Mouse (Mus musculus) forebrain, embryonic 11.5 days (tissue): ENCODE results near the gene S100a8. TPM values are rescaled to one million over a fixed set of nuclear protein-coding genes. Genes with fewer than 3 reads are reported as not detected.

Experiments used
- ATAC-seq: fragments of 200-750 bp; cut with Nextera tagmentation; replicated peaks from 2 replicates; pipeline ENCODE4 v1.8.0; 2017; ENCODE audit warnings: moderate TSS enrichment; ENCODE audit not compliant: low FRiP score
- DNase-seq: peaks from one replicate; pipeline ENCODE4 v3.0.0-alpha.2; 2017; ENCODE audit warnings: low spot score
- H3K27ac ChIP-seq: fragments of 300-500 bp; sonication (generic); 2 replicates; pipeline ENCODE4 v1.5.1; 2014; ENCODE audit warnings: low read depth, low read length
- H3K27me3 ChIP-seq: fragments of 300-500 bp; sonication (generic); 2 replicates; pipeline ENCODE4 v1.6.1; 2014; ENCODE audit warnings: mild to moderate bottlenecking, low read length, mixed read lengths; ENCODE audit not compliant: control insufficient read depth, insufficient read depth
- H3K36me3 ChIP-seq: fragments of 300-500 bp; sonication (generic); 2 replicates; pipeline ENCODE4 v1.6.1; 2014; ENCODE audit warnings: mild to moderate bottlenecking, low read length, moderate library complexity, mixed read lengths; ENCODE audit not compliant: control insufficient read depth, insufficient read depth
- H3K4me1 ChIP-seq: fragments of 300-500 bp; sonication (generic); replicated peaks from 2 replicates; pipeline ENCODE4 v1.6.1; 2014; ENCODE audit warnings: low read length, mixed read lengths; ENCODE audit not compliant: control insufficient read depth, insufficient read depth
- H3K4me2 ChIP-seq: fragments of 300-500 bp; sonication (generic); 2 replicates; pipeline ENCODE4 v1.6.1; 2014; ENCODE audit warnings: low read depth, mild to moderate bottlenecking, low read length, moderate library complexity, mixed read lengths; ENCODE audit not compliant: severe bottlenecking
- H3K4me3 ChIP-seq: fragments of 300-500 bp; sonication (generic); 2 replicates; pipeline ENCODE4 v1.5.1; 2014; ENCODE audit warnings: low read depth, low read length
- H3K9ac ChIP-seq: fragments of 300-500 bp; sonication (generic); 2 replicates; pipeline ENCODE4 v1.6.1; 2014; ENCODE audit warnings: low read length
- H3K9me3 ChIP-seq: fragments of 300-500 bp; sonication (generic); 2 replicates; pipeline ENCODE4 v1.6.1; 2016; ENCODE audit warnings: low read length, mixed read lengths; ENCODE audit not compliant: control insufficient read depth
- WGBS: fragments of 180-500 bp; shearing (Covaris S2); extraction: QIAGEN DNeasy Blood & Tissue Kit; methylation state at CpG from one replicate; pipeline ENCODE4 v1.1.7; 2014; 5-methylcytosine and 5-hydroxymethylcytosine counted together
- polyA plus RNA-seq: library from polyadenylated mRNA; unstranded; fragments of >200 nt; fragmentation: Nextera tagmentation; extraction: Ambion mirVana; gene quantifications from 2 replicates; pipeline ENCODE4 v1.2.1, GENCODE M21; 2014

Gene S100a8
- polyA plus RNA-seq, 1 experiment from 2014 or later = 6.9 TPM

DNA sequence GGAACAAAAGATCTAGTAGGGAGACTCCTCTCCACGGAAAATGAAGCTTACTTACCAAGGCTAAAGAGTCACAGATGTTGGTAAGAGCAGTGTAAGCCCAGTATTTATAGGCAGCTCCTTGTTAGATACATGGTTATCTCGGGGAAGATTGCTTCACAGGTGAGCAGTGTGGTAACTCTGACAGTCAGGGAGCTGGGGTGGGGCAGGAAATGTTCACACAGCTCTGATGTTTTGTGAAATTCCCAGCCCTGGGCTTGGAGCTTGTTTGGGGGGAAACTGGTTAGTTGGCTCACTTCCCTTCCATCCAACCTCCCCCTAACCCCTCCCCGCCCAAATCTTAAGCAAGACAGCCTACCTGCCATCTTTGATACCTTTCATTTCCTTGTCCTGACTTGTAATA lies 26.8 kb downstream of the S100a8 start, which contains the start of gene S100a9:
S100a9 (minus strand) TSS at position 109 of the 400 bp plus-strand sequence.
- H3K4me3 ChIP-seq = no peak within 1 kb of the TSS
- H3K4me1 ChIP-seq = no peaks in the 10 kb centered on the region
- H3K4me2 ChIP-seq = no peak within 1 kb of the TSS
- ATAC-seq = no peak
- no peaks in the 10 kb centered on the region for H3K27me3 ChIP-seq
- no peaks in the 10 kb centered on the region for H3K36me3 ChIP-seq
- no peaks in the 10 kb centered on the region for H3K9me3 ChIP-seq
- DNase-seq = no peak
- no peak within 1 kb of the TSS for H3K9ac ChIP-seq
- H3K27ac ChIP-seq = no peak within 1 kb of the TSS
- 78% methylated on average over 3 of the region's 3 CpGs for WGBS

DNA sequence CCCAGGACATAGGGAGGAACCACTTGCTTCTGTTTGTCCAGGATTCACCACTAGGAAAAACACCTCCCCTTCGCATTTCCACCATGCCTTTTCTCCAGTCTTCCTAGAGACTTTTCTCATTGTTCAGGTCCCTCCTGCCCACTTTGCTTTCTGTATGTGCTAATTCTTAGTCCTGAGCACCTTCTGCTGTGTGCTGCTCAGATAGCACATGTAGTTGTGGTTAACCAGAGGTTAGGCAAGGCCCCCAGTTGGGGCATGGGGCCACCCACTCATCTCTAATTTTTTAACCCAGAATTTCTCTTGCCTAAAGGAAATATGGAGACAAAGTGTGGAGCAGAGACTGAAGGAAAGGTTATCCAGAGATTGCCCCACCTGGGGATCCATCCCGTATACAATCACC lies 33.5 kb downstream of the S100a8 start:
- Histone ChIP-seq H3K4me1 (no peaks in the 10 kb centered on the region), H3K4me2 (no peak overlapping the region), H3K9me3 (no peaks in the 10 kb centered on the region), H3K27me3 (no peaks in the 10 kb centered on the region), H3K27ac (no peak overlapping the region), H3K4me3 (no peak overlapping the region), H3K9ac (no peak overlapping the region), H3K36me3 (no peaks in the 10 kb centered on the region)
- DNase-seq (no peak), ATAC-seq (no peak)
- WGBS = 89% methylated on average over 2 of the region's 2 CpGs

DNA sequence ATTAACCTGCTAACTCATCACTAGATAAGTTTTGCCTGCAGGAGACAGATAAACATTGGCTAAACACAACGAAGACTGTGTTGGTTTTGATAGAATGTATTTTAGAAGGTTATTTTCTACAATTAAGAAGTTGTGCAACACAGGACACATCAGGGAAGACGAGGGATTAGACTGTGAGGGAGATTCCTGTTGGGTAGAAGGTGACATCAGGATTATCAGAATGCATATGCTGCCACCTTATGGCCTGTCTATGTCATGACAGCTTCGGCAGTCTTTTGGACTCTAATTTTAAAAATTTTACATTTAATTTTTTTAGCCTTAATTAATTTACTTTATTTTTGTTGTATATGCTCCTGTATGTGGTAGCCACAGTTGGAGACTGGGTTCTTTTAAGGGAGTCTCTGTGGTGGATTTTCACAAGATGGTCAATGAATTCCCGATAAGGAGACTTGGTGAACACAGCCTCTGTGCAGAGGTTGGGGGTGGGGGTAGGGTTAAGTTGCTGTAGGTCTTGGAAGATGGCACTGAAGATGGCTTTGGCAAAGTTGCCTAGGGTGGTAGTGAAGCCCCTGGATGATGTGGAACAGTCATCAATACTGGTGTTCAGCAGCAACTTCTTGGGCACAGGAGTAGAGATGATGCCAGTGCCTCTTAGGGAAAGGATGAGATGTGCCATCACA lies 39.9 kb downstream of the S100a8 start:
- H3K4me3 ChIP-seq = no peak overlapping the region
- no peaks in the 10 kb centered on the region for H3K9me3 ChIP-seq
- ATAC-seq (no peak), DNase-seq (peak; percentile 46)
- H3K27ac ChIP-seq = no peak overlapping the region
- no peaks in the 10 kb centered on the region for H3K4me1 ChIP-seq
- H3K9ac ChIP-seq = no peak overlapping the region
- no peak overlapping the region for H3K4me2 ChIP-seq
- H3K36me3 ChIP-seq = no peaks in the 10 kb centered on the region
- H3K27me3 ChIP-seq = no peaks in the 10 kb centered on the region
- 24% methylated on average over 4 of the region's 4 CpGs for WGBS

DNA sequence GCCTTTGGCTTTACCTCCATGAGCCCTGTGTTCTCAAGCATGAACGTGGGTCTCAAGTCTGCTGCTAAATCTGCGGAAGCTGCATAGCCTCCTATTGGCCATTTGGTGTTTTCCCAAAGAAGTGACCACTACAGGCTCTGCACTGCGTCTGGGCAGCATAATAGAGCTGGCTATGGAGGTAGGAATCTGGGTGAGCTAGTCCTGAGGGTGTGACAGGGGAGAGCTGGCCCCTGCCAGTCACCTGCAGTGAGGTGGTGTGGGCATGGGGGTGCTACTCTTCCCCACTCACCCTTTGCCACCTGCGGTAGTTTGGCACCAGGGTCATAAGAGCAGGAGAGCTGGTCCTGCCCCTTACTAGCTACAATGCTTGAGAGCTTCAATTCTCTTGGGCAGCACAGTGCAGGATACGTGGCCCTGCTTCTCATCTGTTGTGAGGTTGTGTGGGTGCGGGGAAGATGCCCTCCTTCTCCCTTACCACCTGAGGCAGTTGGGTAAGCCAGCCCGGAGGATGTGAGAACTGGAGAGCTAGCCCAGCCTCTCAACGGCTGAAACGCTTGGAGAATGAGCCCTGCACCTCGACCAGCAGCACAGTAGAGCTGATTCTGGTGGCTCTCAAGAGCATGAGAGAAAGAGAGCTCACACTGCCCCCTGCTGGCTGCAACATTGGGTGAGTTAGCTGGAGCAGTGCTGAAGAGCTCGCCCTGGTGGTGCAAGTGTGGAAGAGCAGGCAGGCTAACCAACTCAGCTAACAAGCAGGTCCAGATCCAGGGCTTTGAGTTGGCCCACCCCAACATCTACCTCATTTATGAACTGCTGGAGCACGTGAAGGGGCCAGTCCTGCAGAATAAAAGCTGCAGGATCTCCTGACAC lies 41.0 kb downstream of the S100a8 start:
- Histone ChIP-seq H3K4me1 (no peaks in the 10 kb centered on the region), H3K9me3 (no peaks in the 10 kb centered on the region), H3K4me2 (no peak overlapping the region), H3K27me3 (no peaks in the 10 kb centered on the region), H3K36me3 (no peaks in the 10 kb centered on the region), H3K4me3 (no peak overlapping the region), H3K27ac (no peak overlapping the region), H3K9ac (no peak overlapping the region)
- 48% methylated on average over 12 of the region's 12 CpGs for WGBS
- peak; percentile 88 for DNase-seq
- peak; percentile 53; the same call in 1 of the 2 replicates for ATAC-seq

Other genes with a start within 250 kb of the S100a8 start
- gene Ints3, start 235.4 kb upstream of the S100a8 start, polyA plus RNA-seq = 50.5 and 55.3 TPM in 2 replicates
- gene Npr1, start 203.1 kb upstream of the S100a8 start, polyA plus RNA-seq = 2.0 and 2.8 TPM in 2 replicates
- gene Ilf2, start 192.9 kb upstream of the S100a8 start, polyA plus RNA-seq = 365 and 366 TPM in 2 replicates
- gene Snapin, start 177.9 kb upstream of the S100a8 start, polyA plus RNA-seq = 66.3 and 68.3 TPM in 2 replicates
- 142 and 151 TPM in 2 replicates for gene Chtop, start 159.5 kb upstream of the S100a8 start, polyA plus RNA-seq
- 5.6 and 6.5 TPM in 2 replicates for gene S100a1, start 154.6 kb upstream of the S100a8 start, polyA plus RNA-seq
- 10.3 and 12.0 TPM in 2 replicates for gene S100a13, start 154.5 kb upstream of the S100a8 start, polyA plus RNA-seq
- not detected in 2 replicates for gene S100a14, start 142.1 kb upstream of the S100a8 start, polyA plus RNA-seq
- gene S100a16, start 131.7 kb upstream of the S100a8 start, polyA plus RNA-seq = 28.8 and 30.8 TPM in 2 replicates
- gene S100a3, start 108.4 kb upstream of the S100a8 start, polyA plus RNA-seq = not detected in 2 replicates
- gene S100a2, start 78.7 kb upstream of the S100a8 start, polyA plus RNA-seq = not detected in 2 replicates
- not detected in 2 replicates for gene Gm42674, start 67.1 kb upstream of the S100a8 start, polyA plus RNA-seq
- 0.69 and 1.9 TPM in 2 replicates for gene S100a4, start 65.2 kb upstream of the S100a8 start, polyA plus RNA-seq
- not detected in 2 replicates for gene S100a5, start 60.5 kb upstream of the S100a8 start, polyA plus RNA-seq
- 24.3 and 27.0 TPM in 2 replicates for gene S100a6, start 56.1 kb upstream of the S100a8 start, polyA plus RNA-seq
- gene S100a7a, start 15.0 kb upstream of the S100a8 start, polyA plus RNA-seq = not detected in 2 replicates
- 1.6 and 2.9 TPM in 2 replicates for gene S100a9, start 26.7 kb downstream of the S100a8 start, polyA plus RNA-seq
- not detected in 2 replicates for gene Pglyrp4, start 57.9 kb downstream of the S100a8 start, polyA plus RNA-seq
- not detected in 2 replicates for gene Gm5849, start 108.9 kb downstream of the S100a8 start, polyA plus RNA-seq